Mouse (Mus musculus): Measurements from ENCODE around the gene Card14.

The Card14 gene

DNA sequence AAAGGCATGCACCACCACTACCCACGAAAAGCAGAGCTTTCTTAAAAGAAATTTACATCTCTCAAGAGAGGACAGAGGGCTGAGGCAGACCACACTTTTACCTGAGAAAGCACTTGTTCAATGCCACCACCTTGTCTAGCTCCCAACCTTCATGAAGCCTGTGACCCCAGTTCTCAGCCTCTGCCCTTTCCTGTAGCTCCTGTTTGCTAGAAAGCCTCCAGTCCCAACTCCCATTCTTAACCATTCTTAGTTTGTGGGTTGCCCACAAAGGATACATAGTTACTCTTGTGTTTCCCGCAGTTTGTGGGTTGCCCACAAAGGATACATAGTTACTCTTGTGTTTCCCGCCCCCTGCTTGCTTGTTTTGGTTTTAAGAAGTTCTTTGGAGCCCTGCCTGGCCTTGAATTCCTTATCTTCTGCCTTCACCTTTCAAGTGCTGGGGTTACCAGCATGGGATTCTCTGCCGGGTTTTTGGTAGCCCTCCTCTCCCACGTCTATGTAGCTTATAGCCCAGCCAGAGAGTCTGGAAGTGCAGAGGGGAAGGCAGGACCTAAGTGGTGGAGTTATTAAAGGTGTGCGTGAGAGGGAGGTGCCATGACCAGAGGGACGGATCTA, 83.9 kb downstream of the Card14 start:
- Histone ChIP-seq H3K36me3 (ENCODE audit: control insufficient read depth, insufficient read depth, low read length, poor library complexity, severe bottlenecking) (no peaks in the 10 kb centered on the region), H3K27me3 (ENCODE audit: control insufficient read depth, insufficient read depth, low read length, poor library complexity, severe bottlenecking) (no peaks in the 10 kb centered on the region)
- peak; percentile 13 for DNase-seq (ENCODE audit: low read depth, low spot score)

DNA sequence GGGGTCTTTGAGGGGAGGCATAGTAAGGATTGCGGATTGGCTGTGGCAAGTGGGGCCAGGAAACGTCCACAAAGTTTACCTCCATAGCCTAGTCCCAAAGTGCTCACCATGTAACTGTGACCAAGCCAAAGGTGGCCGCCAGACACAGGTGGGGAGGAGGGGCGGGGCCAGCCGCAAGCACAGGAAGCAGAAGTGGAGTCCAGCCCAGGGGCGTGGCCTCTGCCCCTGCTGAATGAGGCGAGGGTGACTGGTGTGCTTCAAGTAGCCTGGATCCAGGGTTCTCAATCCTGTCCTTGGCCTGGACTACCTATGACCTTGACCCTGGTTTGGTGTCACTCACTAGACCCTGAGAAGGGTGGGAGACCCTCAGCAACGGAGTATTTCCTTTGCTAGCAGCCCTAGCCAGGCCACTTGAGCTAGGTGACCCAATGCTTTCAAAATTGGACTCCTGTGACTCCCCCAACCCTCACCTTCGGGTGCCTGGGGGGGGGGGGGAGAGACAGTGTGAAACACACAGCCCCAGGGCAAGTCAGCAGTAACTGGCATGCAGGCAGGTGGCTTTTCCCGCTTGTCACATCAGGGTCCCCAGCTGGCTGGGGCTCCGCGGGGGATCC, 84.5 kb downstream of the Card14 start:
- peak; percentile 89 for DNase-seq (ENCODE audit: low read depth, low spot score)
- no peaks in the 10 kb centered on the region for H3K36me3 ChIP-seq (ENCODE audit: control insufficient read depth, insufficient read depth, low read length, poor library complexity, severe bottlenecking)
- H3K27me3 ChIP-seq (ENCODE audit: control insufficient read depth, insufficient read depth, low read length, poor library complexity, severe bottlenecking) = no peaks in the 10 kb centered on the region

DNA sequence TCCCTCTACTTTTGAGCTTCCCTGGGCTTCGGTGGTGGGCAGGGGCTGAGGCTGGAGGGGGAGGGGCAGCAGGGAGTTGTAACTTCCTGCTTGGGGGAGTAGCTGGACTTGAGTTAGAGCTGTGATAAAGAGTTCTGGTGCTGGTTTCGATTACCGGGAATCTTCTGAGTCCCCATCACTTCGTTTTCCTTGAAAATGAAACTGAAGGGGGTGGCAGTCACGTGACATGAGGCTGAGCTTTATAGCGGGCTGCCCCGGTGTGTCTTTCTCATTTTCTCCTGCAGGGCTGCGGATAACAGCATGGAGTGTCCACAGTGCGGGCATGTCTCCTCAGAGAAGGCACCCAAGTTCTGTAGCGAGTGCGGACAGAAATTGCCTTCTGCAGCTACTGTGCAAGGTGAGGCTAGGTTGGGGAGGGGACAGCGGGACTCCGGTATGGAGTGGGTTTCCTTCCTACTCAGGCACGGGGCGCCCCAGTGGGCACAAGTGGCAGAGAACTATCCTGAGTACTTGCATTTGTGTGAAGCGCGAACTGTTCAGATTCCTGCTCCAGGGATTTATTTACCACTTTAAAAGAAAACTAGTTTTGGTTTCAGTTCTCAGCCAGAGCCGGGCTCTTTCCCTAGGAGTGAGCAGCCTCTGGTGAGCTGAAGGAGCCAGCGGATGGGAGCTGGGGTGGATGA, 85.4 kb downstream of the Card14 start, which contains the start of gene Rnf213:
Rnf213 (plus strand) TSS at position 301 of the 683 bp plus-strand sequence.
- no peaks in the 10 kb centered on the region for H3K36me3 ChIP-seq (ENCODE audit: control insufficient read depth, insufficient read depth, low read length, poor library complexity, severe bottlenecking)
- peak; percentile 81 for DNase-seq (ENCODE audit: low read depth, low spot score)
- H3K27me3 ChIP-seq (ENCODE audit: control insufficient read depth, insufficient read depth, low read length, poor library complexity, severe bottlenecking) = no peaks in the 10 kb centered on the region

DNA sequence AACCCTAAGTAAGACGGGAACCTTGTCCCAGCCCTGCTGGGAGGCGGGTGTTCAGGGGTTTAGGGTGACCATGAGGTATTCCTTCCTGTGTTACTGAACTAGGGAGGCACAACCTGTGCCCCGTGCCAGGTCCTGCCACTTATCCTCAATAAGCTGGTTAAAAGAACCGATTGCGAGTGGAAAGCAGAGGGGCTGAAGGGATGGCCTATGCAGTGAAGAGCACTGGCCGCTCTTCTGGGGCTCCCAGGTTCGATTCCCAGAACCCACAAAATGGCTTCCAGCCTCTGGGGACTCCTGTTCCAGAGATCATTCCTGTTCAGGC, 85.9 kb downstream of the Card14 start:
- DNase-seq (ENCODE audit: low read depth, low spot score) = peak; percentile 13
- Histone ChIP-seq H3K27me3 (ENCODE audit: control insufficient read depth, insufficient read depth, low read length, poor library complexity, severe bottlenecking) (no peaks in the 10 kb centered on the region), H3K36me3 (ENCODE audit: control insufficient read depth, insufficient read depth, low read length, poor library complexity, severe bottlenecking) (no peaks in the 10 kb centered on the region)

DNA sequence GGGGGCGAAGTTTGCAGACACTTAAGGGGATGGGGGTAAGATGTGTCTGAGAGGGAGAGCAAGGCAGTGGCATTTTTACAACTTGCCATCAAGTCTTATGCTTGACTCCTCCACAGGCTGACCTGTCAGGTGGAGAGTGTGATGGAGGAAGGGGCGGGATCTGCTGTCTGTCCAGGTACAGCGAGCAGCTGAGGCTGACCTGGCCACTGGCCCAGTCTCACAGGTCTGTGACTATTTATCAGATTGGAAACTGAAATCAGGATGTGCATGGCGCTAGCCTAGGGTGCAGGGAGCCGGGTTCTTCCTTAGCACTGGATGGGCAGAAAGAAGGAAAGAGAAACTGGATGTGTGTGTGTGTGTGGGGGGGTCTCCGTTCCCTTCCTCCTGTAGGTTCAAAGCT, 86.6 kb downstream of the Card14 start:
- no peak for DNase-seq (ENCODE audit: low read depth, low spot score)
- Histone ChIP-seq H3K36me3 (ENCODE audit: control insufficient read depth, insufficient read depth, low read length, poor library complexity, severe bottlenecking) (no peaks in the 10 kb centered on the region), H3K27me3 (ENCODE audit: control insufficient read depth, insufficient read depth, low read length, poor library complexity, severe bottlenecking) (no peaks in the 10 kb centered on the region)

Data from splenic B cell, adult 2 months (primary cell).